7 mouse cellular contexts compared by ENCODE assay signal in genomic region chr8:107435421-107435961, GRCm38 (mm10). TPM values are rescaled to one million over a fixed set of nuclear protein-coding genes. Genes with fewer than 3 reads are reported as not detected.
A peak's percentile ranks its signal among the peaks of the same experiment; 100 is the strongest.
DNase-seq lines count a peak whose midpoint lies in the region; ATAC-seq and TF ChIP-seq lines count a peak whose summit lies in the region.

No protein-coding gene starts in this region.

- peak overlapping the region; percentile 57 for H3K4me2 ChIP-seq in forebrain, embryonic 11.5 days (ENCODE audit: low read depth, low read length, severe bottlenecking)
- H3K4me2 ChIP-seq in liver, embryonic 12.5 days, result peak overlapping the region; percentile 86
- H3K4me2 ChIP-seq in stomach, postnatal 0 days (replicated peaks; ENCODE audit: low read depth), result peak overlapping the region; percentile 90

- no peak for DNase-seq in testis, postnatal 14 days (ENCODE audit: low spot score)
- DNase-seq in forebrain, embryonic 11.5 days (ENCODE audit: low spot score), result no peak
- peak; percentile 24 for DNase-seq in stomach, postnatal 0 days (ENCODE audit: low spot score)
- DNase-seq in thymus, postnatal 14 days, result no peak
- no peak for DNase-seq in left cerebral cortex, adult 11 months (ENCODE audit: low spot score)

- WGBS in forebrain, embryonic 11.5 days, result 29% methylated on average over 11 of the region's 11 CpGs
- 28% methylated on average over 11 of the region's 11 CpGs for WGBS in liver, embryonic 12.5 days (ENCODE audit: insufficient replicate concordance)
- WGBS in stomach, postnatal 0 days, result 19% methylated on average over 11 of the region's 11 CpGs

- peaks cover 6% of the 10 kb centered on the region for H3K4me1 ChIP-seq in testis, adult 2 months (ENCODE audit: control insufficient read depth, insufficient read depth, low read length)
- H3K4me1 ChIP-seq in forebrain, embryonic 11.5 days (replicated peaks; ENCODE audit: control insufficient read depth, insufficient read depth, low read length), result no peaks in the 10 kb centered on the region; the same call in 1 of the 2 replicates
- H3K4me1 ChIP-seq in liver, embryonic 12.5 days, result peaks cover 42% of the 10 kb centered on the region
- 0 out of 2 replicates have a peak, but pooled peaks cover 4% of the 10 kb centered on the region for H3K4me1 ChIP-seq in stomach, postnatal 0 days (replicated peaks; ENCODE audit: control insufficient read depth, insufficient read depth)

- TF ChIP-seq POLR2A in testis, adult 2 months (IDR thresholded peaks at IDR 0.05; ENCODE audit: control insufficient read depth, low read depth, low read length), result no peak

- no peaks in the 10 kb centered on the region for H3K9me3 ChIP-seq in forebrain, embryonic 11.5 days (ENCODE audit: control insufficient read depth, low read length)
- no peaks in the 10 kb centered on the region for H3K9me3 ChIP-seq in liver, embryonic 12.5 days (replicated peaks)
- no peaks in the 10 kb centered on the region for H3K9me3 ChIP-seq in stomach, postnatal 0 days (ENCODE audit: control insufficient read depth, low read length)

- H3K36me3 ChIP-seq in testis, adult 2 months (ENCODE audit: control insufficient read depth, insufficient read depth, low read length), result no peaks in the 10 kb centered on the region
- H3K36me3 ChIP-seq in forebrain, embryonic 11.5 days (ENCODE audit: control insufficient read depth, insufficient read depth, low read length), result no peaks in the 10 kb centered on the region
- H3K36me3 ChIP-seq in liver, embryonic 12.5 days, result no peaks in the 10 kb centered on the region
- H3K36me3 ChIP-seq in stomach, postnatal 0 days (ENCODE audit: control insufficient read depth, insufficient read depth, low read length), result no peaks in the 10 kb centered on the region

- peak; percentile 29; the same call in 1 of the 2 replicates for ATAC-seq in forebrain, embryonic 11.5 days (replicated peaks; ENCODE audit: low FRiP score)
- no peak for ATAC-seq in liver, embryonic 12.5 days
- no peak for ATAC-seq in stomach, postnatal 0 days (ENCODE audit: low FRiP score, low TSS enrichment)

- TF ChIP-seq CTCF in testis, adult 2 months (IDR thresholded peaks at IDR 0.05; ENCODE audit: control insufficient read depth, insufficient read depth, insufficient replicate concordance, low read depth, low read length), result no peak
- TF ChIP-seq CTCF in stomach, postnatal 0 days (IDR thresholded peaks at IDR 0.05; ENCODE audit: low read depth), result no peak

- peak overlapping the region; percentile 86; the same call in 1 of the 2 replicates for H3K9ac ChIP-seq in forebrain, embryonic 11.5 days (ENCODE audit: low read length)
- H3K9ac ChIP-seq in liver, embryonic 12.5 days, result peak overlapping the region; percentile 97
- peak overlapping the region; percentile 92 for H3K9ac ChIP-seq in stomach, postnatal 0 days (ENCODE audit: low read length)

- peak overlapping the region; percentile 84 for H3K27ac ChIP-seq in testis, adult 2 months (ENCODE audit: control insufficient read depth, insufficient read depth, low read depth, low read length)
- H3K27ac ChIP-seq in forebrain, embryonic 11.5 days (ENCODE audit: low read depth, low read length), result no peak overlapping the region
- peak overlapping the region; percentile 99 for H3K27ac ChIP-seq in liver, embryonic 12.5 days
- H3K27ac ChIP-seq in stomach, postnatal 0 days (replicated peaks), result no peak overlapping the region

- H3K4me3 ChIP-seq in testis, adult 2 months (ENCODE audit: control insufficient read depth, low read depth, low read length), result peak overlapping the region; percentile 98
- peak overlapping the region; percentile 89 for H3K4me3 ChIP-seq in forebrain, embryonic 11.5 days (ENCODE audit: low read depth, low read length)
- peak overlapping the region; percentile 93 for H3K4me3 ChIP-seq in liver, embryonic 12.5 days
- peak overlapping the region; percentile 85 for H3K4me3 ChIP-seq in stomach, postnatal 0 days (ENCODE audit: low read depth, low read length)

- no peaks in the 10 kb centered on the region for H3K27me3 ChIP-seq in testis, adult 2 months (ENCODE audit: control insufficient read depth, insufficient read depth, low read length)
- H3K27me3 ChIP-seq in forebrain, embryonic 11.5 days (ENCODE audit: control insufficient read depth, insufficient read depth, low read length), result no peaks in the 10 kb centered on the region
- H3K27me3 ChIP-seq in liver, embryonic 12.5 days (replicated peaks), result peaks cover 6% of the 10 kb centered on the region; the same call in 1 of the 2 replicates
- no peaks in the 10 kb centered on the region for H3K27me3 ChIP-seq in stomach, postnatal 0 days (ENCODE audit: control insufficient read depth, insufficient read depth, low read length)

- TF ChIP-seq EP300 in stomach, postnatal 0 days (optimal IDR thresholded peaks at IDR 0.05), result no peak

RNA-seq across cellular contexts. Expression of gene Wwp2, which starts 0.7 kb away (rescaled TPM):
- polyA plus RNA-seq in testis, adult 2 months (2012; rRNA removed), result 109 and 129 TPM in 2 replicates
- 51.1 and 59.3 TPM in 2 replicates for polyA plus RNA-seq in forebrain, embryonic 11.5 days (2014; fragmentation: Nextera tagmentation; extraction: Ambion mirVana)
- polyA plus RNA-seq in liver, embryonic 12.5 days (2016; fragmentation: Nextera tagmentation; extraction: Ambion mirVana), result 37.9 and 39.0 TPM in 2 replicates
- polyA plus RNA-seq in stomach, postnatal 0 days (2015; fragmentation: Nextera tagmentation; extraction: Ambion mirVana), result 25.2 and 26.4 TPM in 2 replicates

RNA-seq across cellular contexts. Expression of gene Nob1, which starts 10.6 kb away (rescaled TPM):
- polyA plus RNA-seq in testis, adult 2 months (2012; rRNA removed), result 15.3 and 15.9 TPM in 2 replicates
- 81.5 and 88.7 TPM in 2 replicates for polyA plus RNA-seq in forebrain, embryonic 11.5 days (2014; fragmentation: Nextera tagmentation; extraction: Ambion mirVana)
- polyA plus RNA-seq in liver, embryonic 12.5 days (2016; fragmentation: Nextera tagmentation; extraction: Ambion mirVana), result 63.7 and 68.9 TPM in 2 replicates
- polyA plus RNA-seq in stomach, postnatal 0 days (2015; fragmentation: Nextera tagmentation; extraction: Ambion mirVana), result 44.5 and 48.8 TPM in 2 replicates

RNA-seq across cellular contexts. Expression of gene Nqo1, which starts 32.5 kb away (rescaled TPM):
- 1.6 and 2.2 TPM in 2 replicates for polyA plus RNA-seq in testis, adult 2 months (2012; rRNA removed)
- 6.9 and 8.0 TPM in 2 replicates for polyA plus RNA-seq in forebrain, embryonic 11.5 days (2014; fragmentation: Nextera tagmentation; extraction: Ambion mirVana)
- 16.5 and 17.2 TPM in 2 replicates for polyA plus RNA-seq in liver, embryonic 12.5 days (2016; fragmentation: Nextera tagmentation; extraction: Ambion mirVana)
- 777 and 946 TPM in 2 replicates for polyA plus RNA-seq in stomach, postnatal 0 days (2015; fragmentation: Nextera tagmentation; extraction: Ambion mirVana)

Comparison
In these comparisons a context has a peak if more than half of its experiments do, and no peak if none do; other contexts are left out.
1. H3K27ac ChIP-seq: peak in testis, adult 2 months (single experiment) and liver, embryonic 12.5 days (single experiment); none in forebrain, embryonic 11.5 days (single experiment) and stomach, postnatal 0 days (single experiment).
2. RNA of gene Nqo1, which starts 32.5 kb away (polyA plus RNA-seq): 777 to 946 TPM in stomach, postnatal 0 days; 16.5 to 17.2 TPM in liver, embryonic 12.5 days, 6.9 to 8.0 TPM in forebrain, embryonic 11.5 days and 1.6 to 2.2 TPM in testis, adult 2 months; every median in the first group is over 10 times any median in the second.
3. Peak in every context shown above with its lines, with median percentiles within 50 percentile points of each other: H3K4me3 ChIP-seq, H3K4me2 ChIP-seq and H3K9ac ChIP-seq.